Mouse (Mus musculus) monocyte, adult 59 days (primary cell): ENCODE results near the gene Gm21679. TPM values are rescaled to one million over a fixed set of nuclear protein-coding genes. Genes with fewer than 3 reads are reported as not detected.

Experiments
- total RNA-seq, 2 experiments: library from RNA; stranded (reverse); gene quantifications; one replicate each; pipeline ENCODE4 v1.2.4; 2023

Gm21679 gene
- not detected for total RNA-seq

DNA sequence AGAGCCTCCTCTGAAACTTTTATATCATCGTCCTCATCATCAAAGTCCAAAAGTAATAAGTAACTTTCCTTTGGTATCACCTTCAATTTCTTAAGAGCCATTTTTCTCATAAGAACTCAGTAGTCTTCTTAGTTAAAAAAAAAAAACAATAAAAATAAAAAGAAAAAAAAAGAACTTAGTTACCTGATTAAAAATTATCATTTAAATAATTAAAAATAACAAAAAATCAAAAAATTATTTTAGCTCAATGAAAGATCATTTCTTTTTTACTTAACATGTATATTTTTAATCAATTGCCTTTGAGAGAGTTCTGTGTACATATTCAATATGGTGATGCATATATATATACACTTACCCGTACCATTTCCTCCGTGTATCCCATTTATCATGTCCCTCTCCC is at the start of gene Gm21679:
TSS of gene Gm21679 (minus strand) at position 101 of the 400 bp plus-strand sequence.

